Mouse (Mus musculus): Measurements from ENCODE around the gene Adprhl2.

The Adprhl2 gene

DNA sequence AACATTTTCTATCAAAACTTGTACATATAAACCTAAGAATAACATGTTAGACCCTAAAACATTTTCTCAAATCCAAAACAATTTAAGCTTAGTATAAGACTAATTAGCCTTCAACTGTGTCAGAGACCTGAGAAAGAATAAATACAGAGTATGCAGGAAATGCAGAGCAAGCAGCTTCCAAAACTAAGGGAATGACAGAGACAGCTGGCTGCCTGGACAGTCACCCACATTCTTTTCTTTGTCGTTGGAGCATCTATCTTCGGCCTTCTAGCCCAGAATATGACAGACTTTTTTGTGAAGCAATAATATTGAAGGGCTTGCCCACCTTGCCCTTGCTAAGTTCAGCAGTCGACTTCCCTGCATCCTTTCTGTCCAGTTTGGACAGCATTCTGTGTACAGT, 52.2 kb downstream of the Adprhl2 start:
- no peak for DNase-seq (ENCODE audit: low spot score)
